Mouse (Mus musculus): ENCODE data around the gene Acot7.

GRCm38 (mm10) chr4:152179946-152180660, 2.2 kb downstream of the Acot7 start:
- TF ChIP-seq CTCF (IDR thresholded peaks at IDR 0.05; ENCODE audit: low read depth): no peak
- TF ChIP-seq EP300 (IDR thresholded peaks at IDR 0.05; ENCODE audit: low read depth): no peak
